Mouse (Mus musculus): Measurements from ENCODE around the gene Mns1.
"Not testable (repeated sequence)": the region's sequence is repeated elsewhere in the genome, so short reads cannot be mapped to it uniquely, and the experiment has no call there.

Mns1 gene

GRCm38 (mm10) chr9:72427861-72428260 lies 9.9 kb upstream of the Mns1 start:
- no peak for DNase-seq (ENCODE audit: low spot score)

DNA sequence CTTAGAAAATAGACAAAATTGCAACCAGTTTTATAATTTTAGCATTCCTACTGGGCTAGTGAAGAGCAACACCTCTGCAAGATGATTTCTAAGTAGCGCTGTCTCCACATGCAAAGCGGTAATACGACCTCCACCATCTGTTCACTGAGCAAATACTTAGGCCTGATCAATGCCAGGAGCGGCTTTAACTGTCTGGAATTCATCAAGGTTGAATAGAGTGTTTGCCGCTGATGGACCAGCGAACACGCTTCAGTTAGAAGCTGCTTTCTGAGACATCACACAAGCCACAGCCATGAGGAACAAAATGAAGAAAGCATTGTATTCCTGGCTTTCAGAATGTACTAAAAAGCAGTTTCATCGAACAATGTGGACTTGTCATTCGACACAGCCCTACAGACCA lies 2.9 kb upstream of the Mns1 start:
- no peak for DNase-seq (ENCODE audit: low spot score)

- no peak for DNase-seq (ENCODE audit: low spot score)
Observed at GRCm38 (mm10) chr9:72438749-72439148, 938 bp downstream of the Mns1 start.

DNA sequence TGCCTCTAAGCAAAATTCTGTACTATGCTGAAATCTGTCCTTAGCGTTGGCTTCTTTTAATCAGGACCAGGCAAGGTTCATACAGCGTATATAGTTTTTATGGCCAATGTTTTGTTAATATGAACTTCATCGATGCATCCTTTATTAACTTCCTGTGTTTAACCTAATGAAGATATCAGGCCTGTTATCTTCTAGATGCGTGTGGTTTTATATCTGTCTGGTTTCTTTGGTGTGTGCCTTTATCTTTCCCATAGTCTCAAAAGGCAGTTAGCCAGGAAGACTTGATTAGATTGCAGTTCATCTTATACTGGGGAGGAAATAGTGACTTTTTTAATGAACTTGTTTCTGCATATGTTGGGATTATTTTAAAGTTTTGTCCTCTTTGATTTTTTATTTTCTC lies 2.5 kb downstream of the Mns1 start:
- no peak for DNase-seq (ENCODE audit: low spot score)

DNA sequence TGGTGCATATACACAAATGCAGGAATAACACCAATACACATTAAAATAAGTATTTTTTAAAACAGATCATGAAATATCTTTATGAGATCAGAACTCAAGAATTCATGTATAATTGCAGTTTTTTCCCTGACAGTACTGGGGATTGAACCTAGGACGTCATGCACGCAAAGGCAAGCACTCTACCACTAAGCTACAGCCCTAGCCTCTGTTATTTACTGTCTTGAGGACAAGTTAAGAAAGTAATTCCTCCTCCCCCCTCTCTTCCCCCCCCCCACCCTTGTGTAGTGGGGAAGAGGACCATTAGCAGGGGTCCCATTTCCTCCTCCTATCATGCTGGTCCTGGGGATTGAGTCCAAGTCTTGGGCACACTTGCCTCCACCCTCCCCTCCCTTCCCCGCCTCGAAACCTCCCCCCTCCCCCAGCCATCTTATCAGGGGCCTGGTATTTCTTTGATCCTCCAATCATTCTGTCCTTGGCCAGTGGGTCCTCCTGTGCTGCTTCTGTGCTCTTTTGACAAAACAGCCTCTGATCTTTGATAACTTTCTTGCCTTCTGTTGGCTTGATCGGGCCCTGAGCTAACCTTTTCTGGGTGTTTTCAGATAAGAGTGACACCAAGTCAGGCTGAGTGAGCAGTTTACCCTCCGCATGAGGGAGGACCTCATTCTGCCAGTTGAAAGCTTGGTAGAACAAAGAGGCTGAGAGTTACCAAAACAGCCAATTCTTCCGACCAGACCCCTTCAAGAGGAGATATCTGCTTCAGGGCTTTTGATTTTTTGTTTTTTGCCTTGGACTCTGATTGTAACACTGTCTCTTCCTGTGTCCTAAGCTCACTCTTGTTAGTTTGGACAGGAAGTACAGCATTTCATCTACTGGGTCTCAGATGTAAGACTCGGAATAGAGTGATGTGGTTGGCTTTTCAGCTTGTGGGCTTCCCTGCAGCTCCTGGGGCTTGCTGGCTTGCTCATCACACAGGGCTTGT lies 3.4 kb downstream of the Mns1 start:
- peak; percentile 78 for DNase-seq (ENCODE audit: low spot score)

GRCm38 (mm10) chr9:72441927-72442715 lies 4.3 kb downstream of the Mns1 start:
- DNase-seq (ENCODE audit: low spot score), result no peak

DNA sequence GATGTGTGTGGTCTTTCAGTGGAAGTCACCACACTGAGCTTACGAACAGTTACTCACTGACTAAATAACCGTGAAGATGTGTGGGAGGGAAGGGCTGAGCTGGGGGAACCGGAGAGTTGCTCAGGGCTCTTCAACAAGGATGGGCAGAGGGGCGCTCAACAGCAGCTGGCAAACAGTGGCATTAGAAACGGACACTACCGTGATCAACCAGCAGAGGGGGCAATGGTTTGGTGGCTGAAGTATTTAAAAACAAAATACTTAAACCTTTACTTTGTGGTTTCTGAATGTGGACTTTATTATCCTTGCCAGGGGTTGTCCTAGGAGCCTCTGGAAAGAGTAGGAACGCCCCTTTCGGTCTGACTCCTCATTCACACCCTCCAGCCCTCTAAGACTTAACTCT lies 10.2 kb downstream of the Mns1 start:
- DNase-seq (ENCODE audit: low spot score), result no peak

- no peak for DNase-seq (ENCODE audit: low spot score)
Observed at GRCm38 (mm10) chr9:72449367-72449766, 11.6 kb downstream of the Mns1 start.

DNA sequence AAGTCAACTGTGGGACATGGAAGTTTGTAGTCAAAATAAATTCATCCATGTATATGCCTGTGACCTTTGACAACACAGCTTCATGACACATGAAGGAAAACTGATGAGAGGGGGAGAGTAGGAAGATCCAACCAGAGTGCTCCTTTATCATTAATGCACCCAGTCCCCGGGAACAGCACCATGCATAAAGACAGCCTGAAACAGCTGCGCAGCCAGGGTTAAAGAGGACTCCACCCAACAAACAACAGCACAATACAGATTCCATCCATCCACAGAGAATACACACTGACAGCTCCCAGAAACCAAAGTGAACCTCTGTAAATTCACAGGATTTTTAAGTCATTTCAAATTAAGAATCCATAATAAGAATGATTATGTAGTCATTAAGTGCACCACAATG lies 12.0 kb downstream of the Mns1 start:
- DNase-seq (ENCODE audit: low spot score), result no peak

- no peak for DNase-seq (ENCODE audit: low spot score)
Observed at GRCm38 (mm10) chr9:72450363-72450762, 12.6 kb downstream of the Mns1 start.

- no peak for DNase-seq (ENCODE audit: low spot score)
Observed at GRCm38 (mm10) chr9:72451111-72451510, 13.3 kb downstream of the Mns1 start.

DNA sequence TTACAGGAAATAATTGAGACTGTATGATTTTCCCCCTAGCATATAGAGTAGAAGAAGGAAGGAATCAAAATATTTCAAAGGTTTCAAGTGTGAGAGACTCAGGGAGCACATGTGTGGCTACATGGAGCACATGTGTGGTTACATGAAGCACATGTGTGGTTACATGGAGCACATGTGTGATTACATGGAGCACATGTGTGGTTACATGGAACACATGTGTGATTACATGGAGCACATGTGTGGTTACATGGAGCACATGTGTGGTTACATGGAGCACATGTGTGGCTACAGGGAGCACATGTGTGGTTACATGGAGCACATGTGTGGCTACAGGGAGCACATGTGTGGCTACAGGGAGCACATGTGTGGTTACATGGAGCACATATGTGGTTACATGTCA lies 16.5 kb downstream of the Mns1 start:
- DNase-seq (ENCODE audit: low spot score), result not testable (repeated sequence)

- no peak for DNase-seq (ENCODE audit: low spot score)
Observed at GRCm38 (mm10) chr9:72456374-72456773, 18.6 kb downstream of the Mns1 start.

DNA sequence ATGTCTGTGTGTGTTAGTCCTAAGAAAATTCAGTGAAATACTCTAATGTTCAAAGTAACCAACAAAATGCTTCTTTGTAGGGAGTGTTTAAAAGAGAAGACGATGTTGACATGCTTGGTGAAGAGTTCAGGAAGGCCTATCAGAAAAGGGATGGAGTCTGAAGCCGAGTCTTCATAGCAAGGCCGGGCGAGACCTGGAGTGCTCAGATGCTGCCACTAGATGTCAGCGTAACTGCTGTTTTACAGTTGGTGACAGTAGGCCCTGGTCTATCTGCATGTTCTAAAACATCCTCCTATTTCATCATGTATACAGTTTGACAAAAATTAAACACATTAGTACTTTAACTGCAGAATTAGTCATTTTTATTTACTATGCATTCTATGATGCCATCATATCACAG lies 20.4 kb downstream of the Mns1 start:
- no peak for DNase-seq (ENCODE audit: low spot score)

- DNase-seq (ENCODE audit: low spot score), result no peak
Observed at GRCm38 (mm10) chr9:72459703-72460102, 21.9 kb downstream of the Mns1 start.

- DNase-seq (ENCODE audit: low spot score), result no peak
Observed at GRCm38 (mm10) chr9:72460767-72461166, 23.0 kb downstream of the Mns1 start.

GRCm38 (mm10) chr9:72462427-72462826 lies 24.6 kb downstream of the Mns1 start:
- no peak for DNase-seq (ENCODE audit: low spot score)

DNA sequence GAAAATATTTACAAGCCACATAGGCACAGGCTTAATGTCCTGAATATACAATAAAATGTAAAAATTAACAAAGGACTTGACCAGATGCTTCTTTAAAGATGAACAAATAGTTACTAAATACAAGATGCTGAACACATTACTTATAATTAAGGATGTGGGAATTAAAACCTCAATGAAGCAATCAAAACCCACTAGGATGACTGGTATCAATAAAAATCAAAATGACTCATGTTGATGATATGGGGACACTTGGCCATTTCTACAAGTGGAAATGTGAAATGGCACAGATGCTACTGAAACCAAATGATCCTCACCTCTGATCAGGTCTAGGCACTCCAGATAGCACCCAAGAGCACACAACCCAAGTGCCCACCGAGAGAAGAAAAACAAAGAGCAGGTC lies 27.0 kb downstream of the Mns1 start:
- DNase-seq (ENCODE audit: low spot score), result no peak

- DNase-seq (ENCODE audit: low spot score), result no peak
Observed at GRCm38 (mm10) chr9:72465754-72466181, 28.0 kb downstream of the Mns1 start.

- peak; percentile 46 for DNase-seq (ENCODE audit: low spot score)
Observed at GRCm38 (mm10) chr9:72467551-72468407, 30.0 kb downstream of the Mns1 start.

DNA sequence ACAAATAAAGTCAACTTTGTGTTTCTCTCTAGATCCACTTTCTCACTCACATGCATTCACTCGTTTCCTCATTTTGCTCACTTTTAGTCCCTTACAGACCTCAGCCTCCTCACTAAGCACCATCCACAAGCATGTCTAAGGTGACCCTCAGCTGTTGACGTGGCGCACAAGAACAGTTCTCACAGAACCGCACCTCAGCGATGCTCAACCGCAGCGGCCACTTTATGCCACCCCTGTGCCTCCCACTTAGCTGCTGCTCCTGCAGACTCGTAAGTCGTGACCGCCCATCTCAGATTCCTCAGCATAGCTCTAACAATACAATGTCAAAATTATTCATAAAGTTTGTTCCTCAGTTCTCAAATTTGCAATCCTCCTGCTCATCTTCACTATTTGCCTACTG lies 30.8 kb downstream of the Mns1 start:
- DNase-seq (ENCODE audit: low spot score), result no peak

DNA sequence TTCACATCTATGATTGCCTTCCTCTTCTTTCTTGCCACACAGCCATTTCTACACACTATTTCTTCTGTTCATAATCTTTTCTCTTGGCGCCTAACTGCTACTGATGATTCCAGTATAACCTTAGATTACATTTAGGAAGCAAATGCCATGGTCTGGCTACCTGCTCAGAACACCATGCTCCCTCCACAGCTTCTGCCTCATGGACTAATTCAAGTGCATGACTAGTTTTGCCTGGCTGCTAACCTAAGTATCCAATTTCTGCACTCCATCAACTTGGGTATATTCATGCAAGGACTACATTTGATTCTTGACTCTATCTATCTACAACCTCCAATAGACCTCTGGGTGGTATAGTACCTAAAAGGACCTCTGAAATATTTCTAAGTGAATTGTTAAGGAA lies 32.0 kb downstream of the Mns1 start:
- DNase-seq (ENCODE audit: low spot score), result no peak
